Mouse (Mus musculus) CH12.LX (cell line): Measurements from ENCODE around the gene Dpf3.

Source experiments
- CTCF ChIP-seq, 2 experiments: IDR thresholded peaks in 1 of 2; conservative IDR thresholded peaks in 1 of 2; 2 replicates each; pipeline ENCODE4 v1.5.1; 2011 to 2012; ENCODE audit warnings: low read depth in 2 of 2, low read length in 2 of 2, improper control_type of control experiment in 1 of 2, inconsistent platforms in 1 of 2, mild to moderate bottlenecking in 1 of 2, moderate library complexity in 1 of 2
- E2F4 ChIP-seq: IDR thresholded peaks from 2 replicates; pipeline ENCODE4 v1.6.1; 2011; ENCODE audit warnings: low read depth, low read length, improper control_type of control experiment; ENCODE audit not compliant: insufficient replicate concordance
- ELF1 ChIP-seq: IDR thresholded peaks from 2 replicates; pipeline ENCODE4 v1.6.1; 2014; ENCODE audit warnings: low read depth, mild to moderate bottlenecking, inconsistent platforms, low read length, improper control_type of control experiment
- EP300 ChIP-seq: IDR thresholded peaks from 2 replicates; pipeline ENCODE4 v1.6.1; 2011; ENCODE audit warnings: low read length, improper control_type of control experiment
- GABPA ChIP-seq: IDR thresholded peaks from 2 replicates; pipeline ENCODE4 v1.6.1; 2012; ENCODE audit warnings: low read depth, low read length, improper control_type of control experiment, inconsistent platforms; ENCODE audit not compliant: insufficient replicate concordance
- MAZ ChIP-seq: IDR thresholded peaks from 2 replicates; pipeline ENCODE4 v1.6.1; 2012; ENCODE audit warnings: low read depth, mild to moderate bottlenecking, inconsistent platforms, low read length, improper control_type of control experiment, moderate library complexity
- MEF2A ChIP-seq: IDR thresholded peaks from 2 replicates; pipeline ENCODE4 v1.6.1; 2014; ENCODE audit warnings: low read depth, mild to moderate bottlenecking, inconsistent platforms, low read length, improper control_type of control experiment, borderline replicate concordance
- MXI1 ChIP-seq: IDR thresholded peaks from 2 replicates; pipeline ENCODE4 v1.6.1; 2011; ENCODE audit warnings: mild to moderate bottlenecking, low read depth, low read length, improper control_type of control experiment
- POLR2A ChIP-seq: IDR thresholded peaks from 2 replicates; pipeline ENCODE4 v1.6.1; 2011; ENCODE audit warnings: low read depth, mild to moderate bottlenecking, improper control_type of control experiment, low read length
- TBP ChIP-seq: conservative IDR thresholded peaks from 2 replicates; pipeline ENCODE4 v1.6.1; 2011; ENCODE audit warnings: low read depth, low read length, improper control_type of control experiment
- UBTF ChIP-seq: IDR thresholded peaks from 2 replicates; pipeline ENCODE4 v1.6.1; 2012; ENCODE audit warnings: low read depth, mild to moderate bottlenecking, inconsistent platforms, low read length, improper control_type of control experiment, moderate library complexity

- no peak for TF ChIP-seq E2F4
- TF ChIP-seq POLR2A, result no peak
- TF ChIP-seq CTCF (conservative IDR thresholded peaks at IDR 0.05 in 1 of 2, IDR thresholded peaks at IDR 0.05 in 1 of 2; ENCODE audit: low read depth in 2 of 2, low read length in 2 of 2), result no peak
- no peak for TF ChIP-seq MEF2A
- TF ChIP-seq EP300, result no peak
- no peak for TF ChIP-seq TBP
- no peak for TF ChIP-seq GABPA
- no peak for TF ChIP-seq ELF1
- no peak for TF ChIP-seq MAZ
- TF ChIP-seq UBTF, result no peak
- TF ChIP-seq MXI1, result no peak
Measured at GRCm38 (mm10) chr12:83298358-83298757, 189.2 kb downstream of the Dpf3 start.
